8 mouse cellular contexts compared by ENCODE assay signal in the genomic region with DNA sequence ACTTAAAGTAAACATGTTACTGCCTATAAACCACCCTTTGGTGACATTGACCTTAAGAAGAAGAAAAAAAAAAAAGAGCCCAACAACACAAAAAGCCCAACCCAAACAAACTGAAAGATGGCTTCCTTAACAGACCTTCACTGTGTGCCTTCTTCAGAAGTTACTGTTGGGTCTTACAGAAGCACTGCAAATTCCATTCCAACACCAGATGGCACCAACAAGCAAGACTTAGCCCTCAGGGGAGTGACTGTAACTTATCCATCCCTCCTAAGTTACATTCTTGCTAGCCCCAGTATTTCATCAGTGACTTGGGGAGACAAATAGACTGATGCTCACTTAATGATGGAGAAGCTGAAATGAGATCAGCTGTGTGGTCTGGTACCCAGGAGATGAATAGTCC. TPM values are rescaled to one million over a fixed set of nuclear protein-coding genes. Genes with fewer than 3 reads are reported as not detected.
DNase-seq lines count a peak whose midpoint lies in the region; ATAC-seq and TF ChIP-seq lines count a peak whose summit lies in the region.

No protein-coding gene starts in this region.

- no peaks in the 10 kb centered on the region for H3K4me1 ChIP-seq in hindbrain, postnatal 0 days (ENCODE audit: insufficient read depth, low read length)
- H3K4me1 ChIP-seq in hindbrain, embryonic 13.5 days (replicated peaks): no peaks in the 10 kb centered on the region
- no peaks in the 10 kb centered on the region for H3K4me1 ChIP-seq in midbrain, embryonic 15.5 days

- H3K9ac ChIP-seq in hindbrain, postnatal 0 days (replicated peaks; ENCODE audit: low read length): no peak overlapping the region
- H3K9ac ChIP-seq in hindbrain, embryonic 13.5 days: no peak overlapping the region
- H3K9ac ChIP-seq in midbrain, embryonic 15.5 days: no peak overlapping the region

- ATAC-seq in hindbrain, postnatal 0 days: no peak
- ATAC-seq in hindbrain, embryonic 13.5 days (ENCODE audit: low FRiP score): no peak
- peak; percentile 73 for ATAC-seq in Patski
- ATAC-seq in erythroid progenitor cell, adult 5-6 weeks (replicated peaks; ENCODE audit: low FRiP score, poor library complexity, severe bottlenecking): no peak
- no peak for ATAC-seq in midbrain, embryonic 15.5 days (replicated peaks)

- H3K36me3 ChIP-seq in hindbrain, postnatal 0 days (ENCODE audit: insufficient read depth, low read length): no peaks in the 10 kb centered on the region
- H3K36me3 ChIP-seq in hindbrain, embryonic 13.5 days: no peaks in the 10 kb centered on the region
- no peaks in the 10 kb centered on the region for H3K36me3 ChIP-seq in midbrain, embryonic 15.5 days (replicated peaks)

- H3K4me2 ChIP-seq in hindbrain, postnatal 0 days (ENCODE audit: low read depth, low read length): no peak overlapping the region
- H3K4me2 ChIP-seq in hindbrain, embryonic 13.5 days: no peak overlapping the region
- H3K4me2 ChIP-seq in midbrain, embryonic 15.5 days: no peak overlapping the region

- no peak overlapping the region for H3K4me3 ChIP-seq in hindbrain, postnatal 0 days (ENCODE audit: low read length)
- H3K4me3 ChIP-seq in hindbrain, embryonic 13.5 days: no peak overlapping the region
- no peak overlapping the region for H3K4me3 ChIP-seq in midbrain, embryonic 15.5 days

- in situ Hi-C loops in Patski (cut with MboI; ENCODE audit: low pct_unique_long_range_greater_than_20kb): no loop called here

- peak; percentile 58 for TF ChIP-seq CTCF in hindbrain, postnatal 0 days (IDR thresholded peaks at IDR 0.05; ENCODE audit: low read depth)
- peak; percentile 57 for TF ChIP-seq CTCF in Patski (IDR thresholded peaks at IDR 0.05)

- H3K27me3 ChIP-seq in hindbrain, postnatal 0 days (ENCODE audit: insufficient read depth, low read length): no peaks in the 10 kb centered on the region
- H3K27me3 ChIP-seq in hindbrain, embryonic 13.5 days: no peaks in the 10 kb centered on the region
- peaks cover 17% of the 10 kb centered on the region for H3K27me3 ChIP-seq in Patski
- no peaks in the 10 kb centered on the region for H3K27me3 ChIP-seq in midbrain, embryonic 15.5 days (replicated peaks)

- no peaks in the 10 kb centered on the region for H3K9me3 ChIP-seq in hindbrain, postnatal 0 days (ENCODE audit: low read length)
- no peaks in the 10 kb centered on the region for H3K9me3 ChIP-seq in hindbrain, embryonic 13.5 days
- H3K9me3 ChIP-seq in midbrain, embryonic 15.5 days: no peaks in the 10 kb centered on the region

- POLR2A ChIA-PET in Patski (lab: Charles Lee): no interaction called here

- peak; percentile 49 for DNase-seq in hindbrain, postnatal 0 days (ENCODE audit: low spot score)
- peak; percentile 49 for DNase-seq in CD4-positive helper T cell, adult 2 months (ENCODE audit: low read depth, low spot score)
- no peak for DNase-seq in Patski (ENCODE audit: low read depth, low spot score)
- DNase-seq in kidney, postnatal 14 days: peak; percentile 23
- peak; percentile 10 for DNase-seq in thymus, postnatal 0 days (ENCODE audit: low spot score)

- CTCF ChIA-PET in Patski (lab: Charles Lee): interaction anchor here (1.4 to 1.7 kb wide), 2 partner anchors 23 to 46 kb away, joined by 4 read pairs; no protein-coding TSS in a partner anchor

- no peak overlapping the region for H3K27ac ChIP-seq in hindbrain, postnatal 0 days
- H3K27ac ChIP-seq in hindbrain, embryonic 13.5 days: no peak overlapping the region
- no peak overlapping the region for H3K27ac ChIP-seq in midbrain, embryonic 15.5 days

RNA-seq across cellular contexts. Expression of a gene that starts 11.6 kb away (rescaled TPM):
- total RNA-seq in hindbrain, postnatal 0 days (2014; rRNA removed): 162 and 204 TPM in 2 replicates
- polyA plus RNA-seq in hindbrain, postnatal 0 days (2015; fragmentation: Nextera tagmentation; extraction: Ambion mirVana): 55.4 and 56.1 TPM in 2 replicates
- 23.4 and 23.6 TPM in 2 replicates for polyA plus RNA-seq in hindbrain, embryonic 13.5 days (2015; fragmentation: Nextera tagmentation; extraction: Ambion mirVana)
- polyA plus RNA-seq in Patski (2021): 19.3 TPM
- polyA plus RNA-seq in thymus, postnatal 0 days (2015; fragmentation: Nextera tagmentation; extraction: Ambion mirVana): 1.2 and 1.3 TPM in 2 replicates
- total RNA-seq in erythroid progenitor cell, adult 5-6 weeks (2015; ENCODE audit: low replicate concordance): not detected in 2 replicates
- not detected in 2 replicates for total RNA-seq in erythroid progenitor cell, adult 5-6 weeks (2017; ENCODE audit: low replicate concordance)
- 41.5 and 44.3 TPM in 2 replicates for polyA plus RNA-seq in midbrain, embryonic 15.5 days (2015; fragmentation: Nextera tagmentation; extraction: Ambion mirVana)
